Comparison of ENCODE assay signal across 18 mouse cellular contexts in genomic region chr17:25756378-25757242, GRCm38 (mm10). TPM values are rescaled to one million over a fixed set of nuclear protein-coding genes. Genes with fewer than 3 reads are reported as not detected.
DNase-seq lines count a peak whose midpoint lies in the region; ATAC-seq and TF ChIP-seq lines count a peak whose summit lies in the region.
"Had no signal": no experiment of that assay in that cellular context is flagged by ENCODE, and none has a peak within 500 bp of the region (broad histone marks: within the 10 kb centered on the region; RNA-seq: fewer than 3 reads in every experiment).

No protein-coding gene starts in this region.

- H3K27me3 ChIP-seq in heart, embryonic 10.5 days (ENCODE audit: insufficient read depth, poor library complexity, severe bottlenecking): peaks cover 23% of the 10 kb centered on the region
- H3K27me3 ChIP-seq in lung, embryonic 14.5 days (ENCODE audit: insufficient read depth, low read length): no peaks in the 10 kb centered on the region
- no peaks in the 10 kb centered on the region for H3K27me3 ChIP-seq in intestine, embryonic 16.5 days (replicated peaks; ENCODE audit: control insufficient read depth, insufficient read depth, low read length)
- no peaks in the 10 kb centered on the region for H3K27me3 ChIP-seq in stomach, embryonic 16.5 days (ENCODE audit: control insufficient read depth, insufficient read depth, low read length)
- H3K27me3 ChIP-seq: embryonic facial prominence, embryonic 12.5 days had no signal

- no peak for TF ChIP-seq POLR2A in lung, adult 2 months (IDR thresholded peaks at IDR 0.05; ENCODE audit: borderline replicate concordance, extremely low read depth, low read depth, low read length)

- no peak overlapping the region for H3K4me2 ChIP-seq in lung, embryonic 14.5 days
- no peak overlapping the region for H3K4me2 ChIP-seq in intestine, embryonic 16.5 days (ENCODE audit: low read depth, low read length)
- no peak overlapping the region for H3K4me2 ChIP-seq in stomach, embryonic 16.5 days (ENCODE audit: low read depth, low read length)
- H3K4me2 ChIP-seq: embryonic facial prominence, embryonic 12.5 days; liver, embryonic 11.5 days had no signal

- H3K27ac ChIP-seq in heart, embryonic 10.5 days: peak overlapping the region; percentile 52; the same call in 1 of the 2 replicates
- peak overlapping the region; percentile 61; the same call in 1 of the 2 replicates for H3K27ac ChIP-seq in lung, embryonic 14.5 days (ENCODE audit: low read depth)
- H3K27ac ChIP-seq in intestine, embryonic 16.5 days (ENCODE audit: low read length): no peak overlapping the region
- H3K27ac ChIP-seq in stomach, embryonic 16.5 days (ENCODE audit: low read length): peak overlapping the region; percentile 52
- H3K27ac ChIP-seq: embryonic facial prominence, embryonic 12.5 days; gastrocnemius, adult 2 months; layer of hippocampus, adult 2 months had no signal

- ATAC-seq in lung, embryonic 14.5 days (ENCODE audit: insufficient read depth): no peak
- ATAC-seq in intestine, embryonic 16.5 days: peak; percentile 63; the same call in 1 of the 2 replicates
- ATAC-seq in stomach, embryonic 16.5 days (ENCODE audit: insufficient read depth, low FRiP score): peak; percentile 51; the same call in 1 of the 2 replicates

- no peak overlapping the region for H3K9ac ChIP-seq in lung, embryonic 14.5 days
- no peak overlapping the region for H3K9ac ChIP-seq in intestine, embryonic 16.5 days (ENCODE audit: low read depth, low read length)
- H3K9ac ChIP-seq in stomach, embryonic 16.5 days (ENCODE audit: low read length): no peak overlapping the region

- H3K4me1 ChIP-seq in heart, embryonic 10.5 days: peaks cover 15% of the 10 kb centered on the region
- 0 out of 2 replicates have a peak, but pooled peaks cover 2% of the 10 kb centered on the region for H3K4me1 ChIP-seq in lung, embryonic 14.5 days (ENCODE audit: insufficient read depth)
- H3K4me1 ChIP-seq in lung, adult 2 months (ENCODE audit: control insufficient read depth, insufficient read depth, low read length): no peaks in the 10 kb centered on the region
- 0 out of 2 replicates have a peak, but pooled peaks cover 4% of the 10 kb centered on the region for H3K4me1 ChIP-seq in intestine, embryonic 16.5 days (ENCODE audit: control insufficient read depth, insufficient read depth, low read length)
- H3K4me1 ChIP-seq in stomach, embryonic 16.5 days (ENCODE audit: control insufficient read depth, insufficient read depth, low read length): peaks cover 4% of the 10 kb centered on the region; the same call in 1 of the 2 replicates
- H3K4me1 ChIP-seq: megakaryocyte, embryonic 14.5 days had no signal

- H3K36me3 ChIP-seq in heart, embryonic 10.5 days: no peaks in the 10 kb centered on the region
- H3K36me3 ChIP-seq in lung, embryonic 14.5 days (ENCODE audit: insufficient read depth): no peaks in the 10 kb centered on the region
- no peaks in the 10 kb centered on the region for H3K36me3 ChIP-seq in intestine, embryonic 16.5 days (ENCODE audit: control insufficient read depth, insufficient read depth, low read length)
- H3K36me3 ChIP-seq in stomach, embryonic 16.5 days (ENCODE audit: control insufficient read depth, insufficient read depth, low read length): no peaks in the 10 kb centered on the region
- H3K36me3 ChIP-seq: embryonic facial prominence, embryonic 12.5 days had no signal

- H3K4me3 ChIP-seq in heart, embryonic 10.5 days: no peak overlapping the region
- H3K4me3 ChIP-seq in lung, embryonic 14.5 days (ENCODE audit: low read depth, low read length): no peak overlapping the region
- no peak overlapping the region for H3K4me3 ChIP-seq in lung, adult 2 months (replicated peaks; ENCODE audit: extremely low read depth, low read depth, low read length)
- no peak overlapping the region for H3K4me3 ChIP-seq in intestine, embryonic 16.5 days (ENCODE audit: low read length)
- H3K4me3 ChIP-seq in stomach, embryonic 16.5 days (replicated peaks; ENCODE audit: low read length): no peak overlapping the region
- H3K4me3 ChIP-seq: embryonic facial prominence, embryonic 12.5 days; gastrocnemius, adult 2 months; layer of hippocampus, adult 2 months; megakaryocyte, embryonic 14.5 days had no signal

- no peak for TF ChIP-seq CTCF in lung, embryonic 14.5 days (IDR thresholded peaks at IDR 0.05; ENCODE audit: low read depth)
- TF ChIP-seq CTCF in lung, adult 2 months (IDR thresholded peaks at IDR 0.05; ENCODE audit: insufficient read depth, low read length): no peak

- intact Hi-C loops in heart, postnatal 25 days (cut with DNase I): no loop called here

- WGBS in heart, embryonic 10.5 days: 77% methylated on average over 9 of the region's 9 CpGs
- WGBS in lung, embryonic 14.5 days: 62% methylated on average over 9 of the region's 9 CpGs
- WGBS in lung, adult 2 months: 55% methylated on average over 9 of the region's 9 CpGs
- 67% methylated on average over 9 of the region's 9 CpGs for WGBS in intestine, embryonic 16.5 days
- 62% methylated on average over 9 of the region's 9 CpGs for WGBS in stomach, embryonic 16.5 days

- peak; percentile 79 for DNase-seq in heart, embryonic 10.5 days (ENCODE audit: low spot score)
- no peak for DNase-seq in heart, postnatal 25 days (ENCODE audit: low spot score)
- DNase-seq in lung, embryonic 14.5 days: no peak
- DNase-seq in lung, adult 2 months: no peak
- DNase-seq in adrenal gland, adult (ENCODE audit: inconsistent age in 2 of 2, low spot score in 1 of 2): no peak
- no peak for DNase-seq in layer of hippocampus, adult 11-12 months (ENCODE audit: low spot score)
- DNase-seq: adrenal gland, postnatal 25 days; cerebellum, postnatal 36 days; gastrocnemius, adult 2 months; heart, postnatal 14 days had no signal

- H3K9me3 ChIP-seq in heart, embryonic 10.5 days: no peaks in the 10 kb centered on the region
- no peaks in the 10 kb centered on the region for H3K9me3 ChIP-seq in lung, embryonic 14.5 days (ENCODE audit: low read depth, low read length)
- no peaks in the 10 kb centered on the region for H3K9me3 ChIP-seq in intestine, embryonic 16.5 days (ENCODE audit: control insufficient read depth, low read length)
- no peaks in the 10 kb centered on the region for H3K9me3 ChIP-seq in stomach, embryonic 16.5 days (replicated peaks; ENCODE audit: control insufficient read depth, low read length)
- H3K9me3 ChIP-seq: embryonic facial prominence, embryonic 12.5 days; megakaryocyte, embryonic 14.5 days had no signal

RNA-seq across cellular contexts. Expression of gene Msln, which starts 2.4 kb away (rescaled TPM):
- 0.98 and 2.8 TPM in 2 replicates for polyA plus RNA-seq in heart, embryonic 10.5 days (2016; fragmentation: Nextera tagmentation; extraction: Ambion mirVana)
- total RNA-seq in heart, postnatal 25 days (2021): 10 to 100 TPM; 21.2 to 28.5 TPM
- polyA plus RNA-seq in lung, embryonic 14.5 days (2014; fragmentation: Nextera tagmentation; extraction: Ambion mirVana): 1.8 and 4.6 TPM in 2 replicates
- polyA plus RNA-seq in lung, adult 2 months (2012; rRNA removed): 71.2 and 78.4 TPM in 2 replicates
- 27.7 and 33.3 TPM in 2 replicates for polyA plus RNA-seq in intestine, embryonic 16.5 days (2015; fragmentation: Nextera tagmentation; extraction: Ambion mirVana)
- polyA plus RNA-seq in stomach, embryonic 16.5 days (2015; fragmentation: Nextera tagmentation; extraction: Ambion mirVana): 77.0 and 104 TPM in 2 replicates
- polyA plus RNA-seq: forebrain, embryonic 11.5 days had no signal

RNA-seq across cellular contexts. Expression of gene Narfl, which starts 17.0 kb away (rescaled TPM):
- 33.5 and 36.0 TPM in 2 replicates for polyA plus RNA-seq in heart, embryonic 10.5 days (2016; fragmentation: Nextera tagmentation; extraction: Ambion mirVana)
- total RNA-seq in heart, postnatal 25 days (2021): 10 to 100 TPM; 44.8 to 48.2 TPM
- polyA plus RNA-seq in lung, embryonic 14.5 days (2014; fragmentation: Nextera tagmentation; extraction: Ambion mirVana): 24.3 and 25.6 TPM in 2 replicates
- polyA plus RNA-seq in lung, adult 2 months (2012; rRNA removed): 13.1 and 20.1 TPM in 2 replicates
- polyA plus RNA-seq in intestine, embryonic 16.5 days (2015; fragmentation: Nextera tagmentation; extraction: Ambion mirVana): 33.6 and 34.6 TPM in 2 replicates
- polyA plus RNA-seq in stomach, embryonic 16.5 days (2015; fragmentation: Nextera tagmentation; extraction: Ambion mirVana): 28.3 and 28.6 TPM in 2 replicates

RNA-seq across cellular contexts. Expression of gene Mslnl, which starts 20.8 kb away (rescaled TPM):
- not detected in 2 replicates for polyA plus RNA-seq in heart, embryonic 10.5 days (2016; fragmentation: Nextera tagmentation; extraction: Ambion mirVana)
- total RNA-seq in heart, postnatal 25 days (2021): not detected
- polyA plus RNA-seq in lung, embryonic 14.5 days (2014; fragmentation: Nextera tagmentation; extraction: Ambion mirVana): 0.24 and 0.31 TPM in 2 replicates
- 0.23 and 0.25 TPM in 2 replicates for polyA plus RNA-seq in lung, adult 2 months (2012; rRNA removed)
- 0.05 TPM in 2 replicates for polyA plus RNA-seq in intestine, embryonic 16.5 days (2015; fragmentation: Nextera tagmentation; extraction: Ambion mirVana)
- polyA plus RNA-seq in stomach, embryonic 16.5 days (2015; fragmentation: Nextera tagmentation; extraction: Ambion mirVana): 0.05 and 0.14 TPM in 2 replicates
- total RNA-seq: adrenal gland, postnatal 25 days; gastrocnemius, adult 2 months; heart, postnatal 14 days; layer of hippocampus, adult 2 months; left cerebral cortex, postnatal 10 days had no signal
- polyA plus RNA-seq: forebrain, embryonic 11.5 days; liver, embryonic 11.5 days had no signal

RNA-seq across cellular contexts. Expression of gene Haghl, which starts 28.9 kb away (rescaled TPM):
- 58.0 and 63.8 TPM in 2 replicates for polyA plus RNA-seq in heart, embryonic 10.5 days (2016; fragmentation: Nextera tagmentation; extraction: Ambion mirVana)
- 1 to 10 TPM; 5.5 to 9.1 TPM for total RNA-seq in heart, postnatal 25 days (2021)
- 55.1 and 57.9 TPM in 2 replicates for polyA plus RNA-seq in lung, embryonic 14.5 days (2014; fragmentation: Nextera tagmentation; extraction: Ambion mirVana)
- polyA plus RNA-seq in lung, adult 2 months (2012; rRNA removed): 48.9 and 56.2 TPM in 2 replicates
- polyA plus RNA-seq in intestine, embryonic 16.5 days (2015; fragmentation: Nextera tagmentation; extraction: Ambion mirVana): 36.8 and 41.1 TPM in 2 replicates
- 49.8 and 54.2 TPM in 2 replicates for polyA plus RNA-seq in stomach, embryonic 16.5 days (2015; fragmentation: Nextera tagmentation; extraction: Ambion mirVana)

RNA-seq across cellular contexts. Expression of gene Rpusd1, which starts 29.1 kb away (rescaled TPM):
- 18.1 and 19.8 TPM in 2 replicates for polyA plus RNA-seq in heart, embryonic 10.5 days (2016; fragmentation: Nextera tagmentation; extraction: Ambion mirVana)
- total RNA-seq in heart, postnatal 25 days (2021): 1 to 10 TPM; 5.3 to 5.6 TPM
- polyA plus RNA-seq in lung, embryonic 14.5 days (2014; fragmentation: Nextera tagmentation; extraction: Ambion mirVana): 22.1 and 22.6 TPM in 2 replicates
- polyA plus RNA-seq in lung, adult 2 months (2012; rRNA removed): 40.1 and 45.0 TPM in 2 replicates
- 15.8 and 19.4 TPM in 2 replicates for polyA plus RNA-seq in intestine, embryonic 16.5 days (2015; fragmentation: Nextera tagmentation; extraction: Ambion mirVana)
- 17.5 and 18.9 TPM in 2 replicates for polyA plus RNA-seq in stomach, embryonic 16.5 days (2015; fragmentation: Nextera tagmentation; extraction: Ambion mirVana)
